Mouse (Mus musculus) gastrocnemius, postnatal 10 days (tissue): Measurements from ENCODE around the gene Adamts7. TPM values are rescaled to one million over a fixed set of nuclear protein-coding genes. Genes with fewer than 3 reads are reported as not detected.
A peak's percentile ranks its signal among the peaks of the same experiment; 100 is the strongest.

Experiments used
- DNase-seq: peaks from one replicate; pipeline ENCODE4 v3.0.0; 2021; ENCODE audit warnings: mixed read lengths
- long read RNA-seq, 2 experiments: library from polyadenylated mRNA; stranded (forward); transcript quantifications; one replicate each; pipeline ENCODE4 v2.0.0; 2021
- total RNA-seq, 2 experiments: library from RNA; stranded (reverse); gene quantifications; 2 replicates each; pipeline ENCODE4 v1.2.3; 2021

Adamts7 gene
- total RNA-seq = 1 to 10 TPM; 5.9 to 9.1 TPM
- long read RNA-seq, experiment 1, full-length matches to known transcripts = 2 of 5 reads
- long read RNA-seq, experiment 1, partial matches to known transcripts = 1 of 5 reads
- long read RNA-seq, experiment 1, other reads (novel, unspliced or antisense) = 2 of 5 reads
- long read RNA-seq, experiment 2, partial matches to known transcripts = 2 of 2 reads
- long read RNA-seq, experiment 2, other reads (novel, unspliced or antisense) = 0 of 2 reads

DNA sequence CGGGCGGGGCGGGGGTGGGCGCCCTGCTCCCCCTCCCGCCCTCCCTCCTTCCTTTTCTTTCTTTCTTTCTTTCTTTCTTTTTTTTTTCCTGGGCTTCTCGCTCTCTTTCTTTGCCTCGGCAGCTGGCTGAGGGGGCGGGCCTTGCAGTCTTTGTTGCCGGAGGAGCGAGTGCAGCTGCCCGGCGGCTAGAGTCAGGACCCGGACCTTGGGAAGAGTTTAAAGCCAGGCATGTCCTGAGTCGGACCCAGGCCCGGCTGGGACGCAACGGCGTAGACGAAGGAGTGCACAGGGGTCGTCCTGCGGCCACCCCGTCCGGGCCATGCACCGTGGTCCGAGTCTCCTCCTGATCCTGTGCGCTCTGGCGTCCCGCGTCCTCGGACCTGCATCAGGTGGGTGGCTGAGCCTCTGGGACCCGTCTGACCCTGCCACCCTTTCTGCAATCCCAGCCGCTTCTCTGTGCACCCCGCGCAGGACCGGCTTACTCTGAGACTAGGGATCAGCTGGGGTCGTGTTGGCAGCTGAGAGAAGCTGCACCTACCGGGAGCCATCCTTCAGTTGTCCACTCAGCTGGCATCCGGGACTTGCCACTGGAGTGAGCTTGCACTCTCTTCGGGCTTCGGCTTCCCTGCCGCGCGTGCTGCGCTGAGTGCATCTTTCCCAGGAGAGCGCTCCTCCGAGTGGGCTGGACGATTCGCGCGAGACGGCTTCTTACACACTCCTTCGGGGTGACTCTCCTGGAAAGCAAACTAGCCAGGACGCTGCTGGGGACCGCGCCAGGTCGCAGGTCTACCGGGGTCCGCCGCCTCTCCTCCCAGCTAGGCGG, at the start of gene Adamts7:
Adamts7 (plus strand) TSS at position 144 of the 823 bp plus-strand sequence.
- DNase-seq = peak; percentile 54

DNA sequence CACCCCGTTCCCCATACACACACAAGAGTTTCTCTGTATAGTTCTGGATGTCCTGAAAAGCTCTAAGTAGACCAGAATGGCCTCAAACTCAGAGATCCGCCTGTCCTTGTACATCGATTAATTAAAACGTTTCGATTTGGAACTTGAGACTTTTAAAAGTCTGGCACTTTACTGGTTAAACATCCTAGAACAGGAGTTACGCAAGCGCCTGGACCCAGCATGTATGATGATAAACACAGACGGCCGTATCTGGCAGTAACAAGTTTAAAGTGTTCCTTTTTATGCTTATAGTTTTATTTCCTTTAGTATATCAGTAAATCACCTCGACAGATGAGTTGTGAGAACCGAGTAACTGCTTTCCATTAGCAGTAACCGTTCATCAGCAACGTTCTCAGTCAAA, 49.7 kb upstream of the Adamts7 start:
- DNase-seq = no peak

DNA sequence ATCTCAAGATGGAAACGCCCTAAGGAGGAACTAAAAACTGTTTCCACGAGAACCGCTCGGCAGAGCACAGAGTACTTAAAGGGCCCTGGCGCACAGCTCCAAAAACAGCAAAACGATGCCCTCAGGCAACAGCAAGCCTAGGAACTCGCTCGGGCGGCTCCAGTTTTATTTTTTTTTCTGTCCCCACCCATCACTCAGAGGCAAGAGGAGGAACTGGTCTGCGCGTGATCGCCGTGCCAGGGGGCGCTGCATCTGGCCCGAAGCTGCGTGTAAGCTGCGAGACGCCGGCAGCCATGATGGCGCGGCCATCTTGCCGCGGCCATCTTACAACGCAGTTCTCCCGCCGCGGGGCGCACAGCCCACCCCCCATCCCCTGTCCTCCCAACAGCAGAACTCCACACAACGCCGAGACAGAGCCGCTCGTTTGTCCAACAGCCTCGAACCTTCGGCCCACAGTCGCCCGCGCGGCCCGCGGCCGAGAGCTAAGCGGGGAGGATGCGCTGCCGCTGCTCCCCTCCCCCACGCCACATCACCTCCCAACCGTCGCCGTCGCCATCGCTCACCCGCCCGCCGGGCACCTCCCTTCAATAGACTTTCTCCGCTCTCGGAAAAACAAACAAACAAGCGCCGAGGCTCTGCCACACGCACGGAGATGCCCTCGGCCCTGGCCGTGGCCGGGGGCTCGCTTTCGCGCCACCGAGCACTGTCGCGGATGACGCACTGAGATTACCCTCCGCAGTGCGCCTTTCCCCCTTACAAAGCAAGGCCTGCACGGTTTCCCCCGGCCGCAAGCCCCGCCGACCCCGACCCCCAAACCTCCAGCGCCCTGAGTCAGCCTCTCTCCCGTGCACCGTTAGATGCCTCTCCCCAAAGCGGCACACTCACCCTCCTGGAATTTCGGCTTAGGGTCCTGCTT, 49.0 kb upstream of the Adamts7 start:
- DNase-seq = peak; percentile 82

DNA sequence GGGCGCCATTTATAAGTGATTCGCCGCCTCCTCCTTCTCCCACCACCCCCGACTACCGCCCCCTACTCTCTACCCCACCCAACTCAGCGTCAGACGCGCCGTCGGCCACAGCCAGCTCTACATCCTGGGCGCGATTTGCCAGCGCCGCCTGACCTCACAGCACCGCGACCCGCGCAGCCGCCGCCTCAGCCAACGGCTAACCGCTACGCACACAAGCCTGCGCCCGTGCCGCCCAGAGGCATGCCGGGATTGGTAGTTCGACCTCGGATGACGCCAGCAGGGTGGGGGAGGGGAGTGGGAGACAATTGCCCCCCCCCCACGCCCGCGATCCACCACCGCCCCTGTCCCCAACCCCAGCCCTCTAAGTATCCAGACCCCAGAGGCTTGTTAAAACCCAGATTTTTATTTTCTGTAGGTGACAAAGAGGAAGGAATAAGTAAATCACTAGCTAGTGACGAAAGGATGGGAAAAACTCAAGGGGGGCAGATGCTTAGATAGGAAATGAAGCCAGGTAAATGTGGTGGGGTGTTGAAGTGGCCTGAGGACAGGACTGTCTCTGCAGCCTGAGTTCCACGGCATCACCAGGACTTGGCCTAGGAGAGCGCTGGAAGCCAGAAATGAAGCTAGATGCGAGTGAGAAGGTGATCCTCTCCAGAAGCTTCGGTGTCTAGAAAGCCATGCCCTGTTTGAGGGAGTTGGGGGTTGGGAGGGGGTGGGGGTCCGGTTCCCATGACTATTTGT, 48.1 kb upstream of the Adamts7 start, which contains the start of gene Morf4l1:
Morf4l1 (minus strand) TSS at position 208 of the 741 bp plus-strand sequence.
- DNase-seq = peak; percentile 95

DNA sequence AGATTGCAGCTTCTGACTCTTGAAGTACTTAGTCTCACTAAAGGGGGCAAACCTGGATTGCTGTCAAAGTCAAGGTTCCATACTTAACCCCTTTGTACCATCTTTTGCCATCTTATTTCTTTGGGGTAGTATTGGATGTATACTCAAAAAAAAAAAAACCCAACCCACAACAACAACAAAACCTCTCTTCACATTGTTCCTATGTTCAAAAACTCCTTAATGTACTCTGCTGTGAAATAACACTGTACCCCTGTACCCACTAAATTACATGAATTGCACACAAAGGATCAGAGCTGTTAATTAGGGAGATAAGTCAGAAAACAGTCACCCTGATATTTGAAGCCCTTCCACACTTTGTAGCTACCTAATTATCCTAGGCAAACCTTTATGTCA, 47.6 kb upstream of the Adamts7 start:
- no peak for DNase-seq

DNA sequence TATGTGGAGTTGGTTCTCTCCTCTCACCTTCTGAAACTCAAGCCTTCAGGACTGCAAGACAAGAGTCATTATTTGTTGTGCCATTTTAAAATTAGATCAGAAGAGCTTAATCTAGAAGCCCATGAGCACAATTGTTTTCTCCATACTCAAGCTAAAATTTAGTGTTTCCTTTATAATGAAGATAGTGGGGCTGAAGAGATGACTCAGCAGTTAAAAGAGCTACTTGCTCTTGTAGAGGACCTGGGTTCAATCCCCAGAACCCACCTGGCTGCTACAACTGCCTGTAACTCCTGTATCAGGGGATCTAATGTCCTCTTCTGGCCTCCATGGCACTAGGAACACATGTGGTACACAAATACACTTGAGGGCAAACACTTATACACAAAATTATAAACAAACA, 45.6 kb upstream of the Adamts7 start:
- no peak for DNase-seq

DNA sequence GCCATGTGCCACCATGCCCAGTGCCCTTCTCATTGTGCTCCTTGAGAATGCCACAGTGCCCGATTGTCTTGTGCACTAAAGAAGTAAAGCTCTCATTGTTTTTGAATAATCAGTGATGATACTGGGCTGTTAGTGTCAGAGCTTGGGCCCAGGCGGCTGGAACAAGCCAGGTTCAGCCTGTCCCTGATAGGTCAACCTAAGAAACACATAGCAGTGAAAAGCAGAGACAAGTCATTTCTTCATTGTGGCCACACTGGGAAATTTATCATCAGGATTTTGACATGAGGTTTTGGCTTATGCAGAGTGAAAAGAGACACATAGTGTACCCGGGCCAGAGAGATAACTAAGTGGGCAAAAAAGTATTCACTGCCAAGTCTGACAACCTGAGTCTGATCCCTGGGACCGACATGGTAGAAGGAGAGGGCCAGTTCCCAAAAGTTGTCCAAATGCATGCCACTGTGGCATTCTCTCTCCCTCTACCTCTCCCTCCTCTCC, 40.6 kb upstream of the Adamts7 start:
- no peak for DNase-seq

DNA sequence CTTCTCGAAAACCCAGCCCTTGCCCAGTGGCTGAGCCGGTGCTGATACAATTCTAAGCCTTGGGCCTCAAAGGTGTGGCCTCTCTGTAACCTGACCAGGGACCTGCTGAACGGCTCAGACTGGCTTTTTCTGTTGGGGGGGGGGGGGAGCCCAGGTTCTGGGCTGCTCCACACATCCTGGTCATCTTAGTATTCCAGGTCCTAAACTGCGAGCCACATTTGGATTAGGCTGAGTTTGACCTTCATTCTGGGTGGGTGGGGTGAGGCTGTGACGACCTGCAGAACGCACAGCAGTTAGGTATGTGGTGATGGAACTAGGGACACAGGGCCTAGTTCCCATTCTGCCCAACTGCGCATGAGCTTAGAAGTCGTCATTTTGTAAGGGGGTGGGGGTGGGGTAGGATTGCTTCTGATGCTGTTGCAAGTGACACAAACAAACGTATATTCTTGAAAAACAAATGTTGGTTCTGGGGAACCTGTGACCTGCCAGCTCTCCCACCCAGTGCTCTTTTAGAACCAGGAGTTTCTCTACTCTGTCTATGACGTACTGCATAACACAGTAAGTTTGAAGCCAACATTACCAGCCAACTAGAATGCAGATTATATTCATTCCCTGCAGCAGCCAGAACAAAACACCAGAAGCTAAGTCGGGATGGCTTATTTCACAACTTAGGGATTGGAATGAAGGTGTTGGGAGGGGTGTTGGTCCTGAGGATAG, 38.6 kb upstream of the Adamts7 start:
- DNase-seq = no peak

DNA sequence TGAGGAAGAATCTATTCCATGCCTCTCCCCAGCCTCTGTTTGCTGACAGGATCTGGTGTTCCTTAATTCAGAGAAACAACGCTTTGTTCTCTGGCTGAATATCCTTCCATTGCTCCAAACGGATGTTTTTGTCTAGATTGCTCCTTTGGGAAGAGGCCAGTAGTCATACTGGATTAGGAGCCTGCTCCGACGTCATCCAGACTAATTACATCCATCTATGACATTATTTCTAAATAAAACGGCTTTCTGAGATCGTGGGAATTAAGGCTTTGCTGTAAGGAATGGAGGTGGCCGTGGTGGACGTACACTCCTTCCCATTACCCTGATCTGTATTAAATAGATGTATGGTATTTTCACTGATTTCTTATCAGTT, 38.0 kb upstream of the Adamts7 start:
- no peak for DNase-seq

DNA sequence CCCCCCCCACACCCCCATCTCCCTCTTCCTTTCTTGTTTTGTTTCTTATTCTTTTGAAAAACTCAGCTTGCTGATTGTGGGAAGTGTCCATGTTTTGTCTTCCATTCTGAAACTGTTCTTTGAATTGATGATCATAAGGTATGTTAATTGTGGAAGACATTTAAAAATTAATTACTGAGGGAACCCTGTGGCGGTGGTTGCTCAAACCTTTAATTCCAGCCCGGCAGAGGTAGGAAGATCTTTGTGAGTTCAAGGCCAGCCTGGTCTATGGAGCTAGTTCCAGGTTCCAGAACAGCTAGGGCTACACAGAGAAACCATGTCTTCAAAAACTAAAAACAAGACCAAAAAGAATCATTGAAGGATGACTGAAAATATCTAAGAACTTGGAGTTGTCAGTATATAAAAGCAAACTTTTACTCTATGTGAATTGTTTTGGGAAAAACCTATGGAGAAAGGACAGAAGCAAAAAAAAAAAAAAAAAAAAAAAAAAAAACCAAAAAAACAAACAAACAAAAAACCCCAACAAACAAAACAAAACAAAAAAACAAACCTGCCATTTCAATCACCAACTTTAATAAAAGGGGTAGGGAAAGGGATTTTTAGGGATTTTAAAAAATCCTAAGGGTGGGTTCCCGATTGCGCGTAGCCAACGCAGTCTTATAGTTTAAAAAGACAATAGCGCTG, 37.3 kb upstream of the Adamts7 start:
- no peak for DNase-seq

DNA sequence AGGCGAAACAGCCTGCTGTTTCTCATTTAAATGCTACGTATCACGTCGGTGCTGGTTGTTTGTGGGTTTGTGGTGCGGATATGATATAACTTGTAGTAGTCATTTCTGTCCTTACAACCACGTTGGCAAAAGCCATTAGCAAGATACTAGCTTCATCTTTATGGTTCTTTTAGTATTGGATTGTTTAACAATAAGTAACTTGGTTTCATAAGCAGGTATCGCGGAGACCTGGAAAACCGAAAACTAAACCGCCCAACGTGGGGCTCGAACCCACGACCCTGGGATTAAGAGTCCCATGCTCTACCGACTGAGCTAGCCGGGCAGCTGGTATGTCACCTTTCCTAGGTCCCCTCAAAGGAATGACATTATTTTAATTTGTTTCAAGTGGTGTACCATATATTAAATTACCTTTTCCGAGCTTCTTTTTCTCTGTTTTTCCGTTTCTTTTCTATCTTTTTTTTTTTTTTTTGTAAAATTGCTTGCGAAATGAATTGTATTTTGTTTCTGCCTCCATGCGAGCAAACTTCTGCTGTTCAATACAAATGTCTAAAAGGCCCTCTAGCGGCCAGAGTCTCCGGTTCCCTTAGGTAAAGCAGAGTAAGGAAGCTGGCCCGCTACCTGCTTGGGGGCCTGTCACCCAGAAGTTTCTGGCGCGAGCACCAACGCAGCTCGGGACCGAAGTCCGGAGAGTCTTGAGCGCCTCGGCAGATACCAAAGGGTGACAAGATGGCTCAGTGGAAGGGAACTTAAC, 36.4 kb upstream of the Adamts7 start:
- peak; percentile 51 for DNase-seq

DNA sequence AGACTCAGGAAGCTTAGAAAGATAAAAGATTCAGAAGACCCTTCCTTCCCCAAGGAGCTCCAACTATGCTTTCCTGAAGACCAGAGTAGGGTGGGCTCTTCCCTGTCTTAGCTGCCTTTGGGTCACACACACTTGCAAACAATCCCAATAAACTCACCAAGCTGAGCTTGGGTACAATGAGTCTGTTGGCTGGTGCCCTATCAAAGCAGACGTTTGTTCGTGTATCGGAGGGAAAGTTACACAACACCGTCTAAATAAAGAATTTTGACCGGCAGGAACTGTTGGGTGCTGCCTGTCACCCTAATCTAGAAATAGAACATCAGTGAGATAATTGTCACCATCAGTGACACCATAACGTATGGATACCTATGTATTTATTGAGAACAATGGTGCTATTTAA, 35.7 kb upstream of the Adamts7 start:
- no peak for DNase-seq

DNA sequence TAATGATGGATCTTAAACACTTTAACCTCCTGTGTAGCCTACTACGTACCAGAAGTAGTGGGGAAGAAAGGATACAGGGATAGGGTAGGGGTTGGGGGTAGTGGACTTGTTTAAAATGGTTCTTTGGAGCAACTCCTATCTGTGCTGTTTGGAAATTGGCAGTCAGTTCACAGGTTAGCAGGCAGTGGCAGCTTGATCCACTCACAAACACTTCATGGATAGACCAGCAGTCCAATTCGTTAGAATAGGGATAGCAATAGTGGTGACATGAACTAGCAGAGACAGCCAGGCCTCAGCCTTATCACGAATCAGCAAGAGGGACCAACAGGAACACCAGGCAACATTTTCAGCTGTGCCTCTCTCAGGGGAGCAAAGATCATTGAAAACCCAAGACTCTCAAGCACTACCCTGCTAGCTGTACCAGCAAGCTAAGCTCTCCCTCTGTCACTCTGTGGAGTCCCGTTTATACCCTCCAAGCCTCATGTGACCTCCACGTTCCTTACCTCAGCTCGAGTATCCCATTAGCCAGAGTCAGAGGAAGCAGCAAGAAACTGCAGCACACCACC, 34.1 kb upstream of the Adamts7 start:
- DNase-seq = no peak

DNA sequence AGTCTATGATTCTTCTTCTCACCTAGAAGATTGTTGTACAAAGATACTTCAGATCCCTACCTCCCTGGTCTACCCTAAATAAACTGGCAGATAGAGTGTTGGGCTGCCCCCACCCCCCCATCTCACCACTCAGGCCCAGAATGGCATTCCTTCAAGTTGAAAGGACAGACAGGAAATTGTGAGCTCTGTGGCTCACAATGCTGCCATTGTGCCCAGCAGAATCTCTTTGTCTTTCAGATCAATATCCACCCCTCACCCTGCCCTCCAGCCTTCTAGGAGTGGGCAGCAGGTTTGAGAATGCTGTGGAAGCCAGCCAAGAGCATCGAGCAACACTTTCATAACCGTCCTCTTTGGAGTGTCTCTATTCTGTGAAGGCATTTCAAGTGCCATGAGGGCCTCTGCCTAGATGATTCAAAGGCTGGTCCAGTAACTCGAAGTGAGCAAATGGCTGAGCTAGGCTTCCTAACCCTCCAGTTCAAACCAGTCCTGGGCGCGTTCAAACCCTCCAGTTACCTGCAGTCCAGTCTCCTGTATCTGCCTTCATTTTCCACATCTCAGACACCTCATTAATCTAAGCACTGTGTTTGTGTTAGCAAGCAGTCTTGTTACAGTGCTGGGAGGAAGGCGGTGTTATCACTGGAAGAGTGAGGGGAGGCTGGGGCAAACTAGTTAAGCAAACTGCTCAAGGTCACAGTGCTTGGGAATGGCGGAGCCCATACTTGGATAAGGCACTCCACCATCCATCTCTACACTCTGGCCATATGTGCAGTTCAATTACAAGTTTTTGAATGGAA, 29.1 kb upstream of the Adamts7 start:
- DNase-seq = no peak

DNA sequence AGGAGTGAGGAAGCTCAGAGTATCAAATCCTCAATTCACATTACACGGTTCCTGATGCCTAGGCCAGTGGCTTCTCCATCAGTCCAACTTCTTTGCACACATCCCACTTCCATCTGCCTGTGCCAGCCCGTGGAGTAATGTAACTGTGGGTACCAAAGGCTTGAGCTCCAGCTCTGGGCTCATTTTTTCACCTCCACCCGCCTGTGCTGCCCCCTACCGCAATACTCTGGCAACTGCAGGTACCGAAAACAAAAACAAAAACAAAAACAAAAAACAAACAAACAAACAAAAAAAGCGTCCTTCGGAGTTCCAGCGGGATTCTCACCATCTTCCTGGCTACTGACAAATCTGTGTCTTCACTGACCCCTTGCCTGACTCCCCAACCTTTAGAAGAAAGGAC, 27.4 kb upstream of the Adamts7 start:
- no peak for DNase-seq

DNA sequence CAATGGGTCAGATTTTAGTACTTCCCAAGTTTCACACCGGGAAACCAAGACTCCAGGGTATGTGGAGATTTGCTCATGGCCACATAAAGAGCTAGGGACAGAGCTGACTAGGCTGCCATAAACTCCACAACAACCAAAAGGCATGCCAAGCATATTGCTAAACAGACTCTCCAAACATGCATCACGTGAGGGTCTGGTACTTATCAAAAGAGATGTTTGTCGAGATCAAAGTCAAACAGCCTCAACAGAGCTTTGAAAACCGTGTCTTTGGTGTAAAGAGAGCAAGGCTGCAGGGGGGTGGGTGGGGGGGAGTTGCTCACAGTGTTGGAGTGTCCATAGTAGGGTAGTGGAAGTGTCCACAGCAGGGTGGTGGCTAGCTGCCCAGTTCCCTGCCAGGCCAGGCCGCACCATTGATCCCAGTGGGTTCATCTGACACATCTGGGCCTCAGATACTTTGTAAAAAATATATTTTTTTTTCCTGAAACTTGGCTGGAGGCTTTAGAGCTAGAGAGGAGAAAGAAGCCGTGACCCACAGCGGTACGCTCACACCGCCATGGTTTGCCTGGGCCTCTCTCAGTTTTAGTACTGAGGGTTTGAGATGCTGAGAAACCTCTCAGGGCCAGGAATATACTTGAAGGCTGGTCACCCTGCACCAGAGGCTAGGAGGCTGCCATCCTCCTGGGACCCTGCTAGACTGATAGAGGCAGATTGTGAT, 26.7 kb upstream of the Adamts7 start:
- DNase-seq = no peak

DNA sequence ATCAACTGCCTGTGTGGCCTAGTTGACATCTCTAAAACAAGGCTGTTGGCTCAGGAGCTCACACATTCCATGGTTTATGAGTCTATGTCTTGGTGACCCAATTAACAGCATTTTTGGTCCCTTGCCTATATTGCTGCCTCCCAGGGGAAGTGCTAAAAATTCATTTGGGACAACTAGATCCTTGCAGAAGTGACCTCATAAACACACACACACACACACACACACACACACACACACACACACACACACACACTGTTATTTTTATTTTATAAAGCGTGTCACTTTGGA, 26.2 kb upstream of the Adamts7 start:
- DNase-seq = no peak

DNA sequence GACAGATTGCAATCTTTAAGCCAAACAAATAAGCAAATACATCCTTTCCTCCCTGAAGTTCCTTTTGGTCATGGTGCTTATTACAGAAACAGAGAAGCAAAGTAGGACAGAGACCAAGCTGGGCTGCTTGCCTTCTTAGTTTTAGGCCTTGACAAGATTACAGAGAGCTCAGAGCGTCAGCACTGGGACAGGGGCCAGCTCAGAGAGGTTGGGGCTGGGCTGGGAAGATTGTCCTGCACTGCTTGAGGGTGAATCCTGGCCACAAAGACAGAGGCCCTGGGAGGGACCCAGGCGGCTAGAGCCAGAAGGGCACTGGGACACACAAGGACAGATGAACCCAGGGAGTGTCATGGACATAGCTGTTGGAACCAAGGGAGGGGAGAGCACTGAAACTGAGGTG, 17.1 kb upstream of the Adamts7 start:
- peak; percentile 60 for DNase-seq
